Mouse (Mus musculus): ENCODE results near the gene Casp2. TPM values are rescaled to one million over a fixed set of nuclear protein-coding genes. Genes with fewer than 3 reads are reported as not detected.

Gene Casp2
- polyA plus RNA-seq (2015; fragmentation: Nextera tagmentation; extraction: Ambion mirVana): 72.7 and 74.5 TPM in 2 replicates

DNA sequence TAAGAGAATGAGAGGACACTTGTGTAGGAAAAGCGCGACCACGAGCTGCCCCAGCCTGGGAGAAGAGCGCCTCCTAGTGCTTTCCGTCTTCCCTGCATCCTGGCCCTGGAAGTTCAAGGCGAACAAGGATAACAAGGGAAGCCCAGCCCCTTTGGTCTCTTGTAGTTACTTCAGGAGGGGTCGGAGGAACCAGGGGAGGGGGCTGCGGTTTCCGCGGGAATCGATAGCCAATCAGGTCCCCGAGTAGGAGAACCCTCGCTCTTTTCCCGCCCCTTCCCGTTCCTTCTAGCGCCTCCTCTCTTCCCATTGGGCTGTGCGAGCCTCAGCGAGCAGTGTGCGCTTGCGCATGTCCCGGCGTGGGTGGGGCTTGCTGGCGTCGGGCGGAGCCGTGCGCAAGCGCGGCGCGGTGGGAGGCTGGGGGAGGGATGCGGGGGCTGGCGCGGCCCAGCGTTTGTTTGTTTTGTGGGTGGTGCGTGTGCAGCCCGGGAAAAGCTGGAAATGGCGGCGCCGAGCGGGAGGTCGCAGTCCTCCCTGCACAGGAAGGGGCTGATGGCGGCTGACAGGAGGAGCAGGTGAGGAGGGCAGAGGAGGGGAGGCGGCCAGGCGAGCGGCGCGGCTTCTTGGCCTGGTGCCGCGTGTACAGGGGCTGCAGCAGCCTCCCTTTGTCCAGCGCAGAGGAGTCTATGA is at the start of gene Casp2:
Casp2 (plus strand) TSS at position 360 of the 687 bp plus-strand sequence.
- peak; percentile 98 for DNase-seq (ENCODE audit: low spot score)

DNA sequence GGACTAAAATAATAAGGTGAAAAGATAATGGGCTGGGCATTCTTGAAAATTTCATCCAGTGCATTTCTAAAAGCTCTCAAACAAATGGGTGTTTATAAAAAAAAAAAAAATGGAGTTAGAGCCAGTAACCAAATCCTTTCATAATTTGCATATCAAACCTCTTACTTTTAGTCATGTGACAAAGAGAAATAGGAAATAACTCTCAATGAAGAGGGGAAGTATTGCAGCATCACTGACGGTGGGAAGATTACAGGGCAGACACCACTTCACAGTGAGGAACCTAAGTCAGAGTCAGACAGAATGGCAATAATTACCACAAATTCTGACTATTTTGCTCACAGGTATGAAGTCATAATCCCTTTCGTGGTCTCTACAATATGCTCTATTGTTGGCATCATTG is 49.8 kb upstream of the Casp2 start, which contains the start of gene Tas2r144:
Tas2r144 (plus strand) TSS at position 301 of the 400 bp plus-strand sequence.
- DNase-seq (ENCODE audit: low spot score): no peak

DNA sequence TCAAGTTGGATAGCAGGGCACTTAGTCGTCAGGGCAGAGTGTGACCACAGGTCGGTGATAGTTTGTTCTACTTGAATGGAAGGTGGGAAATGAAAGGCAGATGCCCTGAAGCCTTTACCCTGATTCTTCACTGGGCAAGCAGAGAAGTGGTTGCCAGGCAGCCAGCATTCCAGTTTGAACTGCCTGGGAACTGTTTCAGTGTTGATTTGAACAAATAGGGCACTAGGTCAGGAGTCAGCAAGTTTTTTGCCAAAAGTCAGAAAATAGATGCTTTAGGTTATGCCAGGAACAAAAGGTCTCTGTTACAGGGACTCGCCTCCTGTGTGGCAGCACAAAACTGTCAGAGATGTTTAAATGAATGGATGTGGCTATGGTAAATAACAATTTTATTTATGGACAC is 42.5 kb upstream of the Casp2 start:
- no peak for DNase-seq (ENCODE audit: low spot score)

GRCm38 (mm10) chr6:42225046-42225445 is 39.7 kb upstream of the Casp2 start:
- DNase-seq (ENCODE audit: low spot score): no peak

DNA sequence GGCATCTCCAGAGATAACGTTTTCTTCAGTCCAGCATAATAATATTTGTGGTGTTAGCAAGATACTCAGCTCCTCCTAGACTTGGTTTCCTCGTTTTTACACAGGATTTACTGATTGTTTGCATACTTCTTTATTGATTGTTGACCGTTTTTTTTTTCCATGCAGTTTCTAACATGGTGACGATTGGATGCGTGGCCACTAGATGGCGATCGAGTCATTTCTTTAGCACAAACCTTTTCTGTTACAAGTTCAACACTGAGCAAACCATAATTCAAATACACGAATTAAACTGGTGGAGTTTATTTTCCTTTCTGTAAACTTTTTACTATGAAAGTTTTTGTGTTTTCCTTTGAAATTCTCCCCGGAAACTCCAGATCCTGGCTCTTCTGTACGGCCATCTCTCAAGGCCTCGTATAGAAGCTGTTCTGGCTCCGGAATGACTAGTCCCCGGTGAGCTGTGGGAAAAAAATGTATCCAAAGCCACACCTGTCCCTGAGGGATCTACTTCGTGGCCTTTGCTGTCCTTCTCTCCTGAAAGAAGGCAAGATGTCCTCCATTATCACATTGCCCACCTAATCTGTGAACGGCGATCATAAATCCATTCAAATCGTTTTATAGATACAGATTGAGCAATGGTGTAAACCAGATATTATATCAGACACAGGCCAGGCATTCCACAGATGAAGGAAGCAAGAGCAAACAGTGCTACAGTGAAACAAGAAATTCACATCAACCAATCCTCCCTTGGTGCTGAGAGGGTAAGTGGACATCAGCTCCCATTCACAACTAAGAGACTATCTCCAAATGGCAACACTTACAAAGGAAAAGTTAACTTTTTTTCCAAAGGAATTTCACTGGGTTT is 37.3 kb upstream of the Casp2 start:
- DNase-seq (ENCODE audit: low spot score): peak; percentile 77

GRCm38 (mm10) chr6:42229610-42230009 is 35.2 kb upstream of the Casp2 start:
- DNase-seq (ENCODE audit: low spot score): no peak

GRCm38 (mm10) chr6:42231191-42231590 is 33.6 kb upstream of the Casp2 start:
- no peak for DNase-seq (ENCODE audit: low spot score)

GRCm38 (mm10) chr6:42237276-42237805 is 27.4 kb upstream of the Casp2 start:
- no peak for DNase-seq (ENCODE audit: low spot score)

DNA sequence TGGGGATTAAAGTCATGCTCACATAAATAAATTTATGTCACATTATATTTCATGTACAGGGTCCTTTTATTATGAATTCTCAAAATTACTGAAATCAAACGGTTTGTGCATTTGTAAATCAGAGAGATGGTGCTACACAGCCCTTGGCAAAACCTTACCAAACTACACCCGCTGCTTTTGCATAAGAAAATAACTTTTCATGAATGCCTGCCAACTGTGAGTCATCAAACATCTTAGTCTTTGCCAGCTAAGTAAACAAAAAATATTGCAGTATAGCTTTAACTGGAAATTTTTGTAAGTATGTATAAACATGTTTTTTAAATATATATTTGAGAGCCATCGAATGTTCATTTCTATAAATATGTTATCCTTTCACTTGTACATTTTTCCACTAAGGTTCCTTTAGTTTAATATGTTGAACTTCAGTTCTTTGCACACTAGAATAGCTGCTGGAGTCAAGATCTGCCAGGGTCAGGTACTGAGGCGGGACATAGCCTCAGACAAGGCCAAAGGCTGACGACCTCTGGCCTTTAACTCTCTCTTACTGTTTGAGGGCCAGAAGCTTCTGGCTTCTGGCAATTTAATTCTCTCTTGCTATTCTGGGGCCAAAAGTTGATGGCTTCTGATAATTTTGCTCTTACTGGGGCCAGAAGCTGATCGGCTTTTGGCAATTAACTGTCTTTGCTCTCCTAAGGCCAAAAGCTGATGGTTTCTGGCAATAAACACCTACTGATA is 23.3 kb upstream of the Casp2 start:
- no peak for DNase-seq (ENCODE audit: low spot score)

- peak; percentile 90 for DNase-seq (ENCODE audit: low spot score)
These were observed 19.0 kb upstream of the Casp2 start, which contains the start of gene Gstk1 for GRCm38 (mm10) chr6:42245711-42246353. Gene Gstk1 (plus strand): TSS chr6:42245935.

DNA sequence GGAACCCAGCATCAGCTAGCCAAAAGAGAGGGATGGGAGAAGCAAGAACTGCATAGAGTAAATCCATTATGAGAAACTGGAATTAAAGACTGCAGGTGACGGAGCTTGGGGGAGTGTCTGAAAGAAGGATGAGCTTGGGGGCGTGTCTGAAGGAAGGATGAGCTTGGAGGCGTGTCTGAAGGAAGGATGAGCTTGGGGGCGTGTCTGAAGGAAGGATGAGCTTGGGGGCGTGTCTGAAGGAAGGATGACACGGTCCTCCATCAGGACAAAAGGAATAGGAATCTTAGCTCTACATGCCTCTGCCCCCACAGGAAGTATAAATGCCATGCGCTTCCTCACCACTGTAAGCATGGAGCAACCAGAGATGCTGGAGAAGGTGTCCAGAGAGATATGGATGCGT is 17.6 kb upstream of the Casp2 start:
- no peak for DNase-seq (ENCODE audit: low spot score)

DNA sequence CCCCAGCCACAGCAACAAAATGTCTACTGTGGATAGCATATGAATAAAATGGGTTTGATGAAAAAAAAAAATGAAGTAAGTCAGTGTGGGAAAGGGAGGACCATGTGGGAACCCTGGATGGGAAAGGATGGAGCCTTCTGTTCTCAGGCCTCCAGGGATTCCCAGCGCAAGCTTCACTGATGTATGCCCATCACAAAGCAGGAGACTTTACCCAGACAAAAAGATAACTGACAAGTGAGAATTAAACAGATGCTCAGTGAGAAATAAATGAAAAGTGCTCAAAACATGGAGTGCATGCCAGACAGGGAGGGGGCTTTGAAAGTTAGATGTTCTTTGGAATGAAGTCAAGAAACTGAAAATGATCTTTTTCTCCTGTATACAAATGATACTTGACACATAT is 16.8 kb upstream of the Casp2 start:
- no peak for DNase-seq (ENCODE audit: low spot score)

DNA sequence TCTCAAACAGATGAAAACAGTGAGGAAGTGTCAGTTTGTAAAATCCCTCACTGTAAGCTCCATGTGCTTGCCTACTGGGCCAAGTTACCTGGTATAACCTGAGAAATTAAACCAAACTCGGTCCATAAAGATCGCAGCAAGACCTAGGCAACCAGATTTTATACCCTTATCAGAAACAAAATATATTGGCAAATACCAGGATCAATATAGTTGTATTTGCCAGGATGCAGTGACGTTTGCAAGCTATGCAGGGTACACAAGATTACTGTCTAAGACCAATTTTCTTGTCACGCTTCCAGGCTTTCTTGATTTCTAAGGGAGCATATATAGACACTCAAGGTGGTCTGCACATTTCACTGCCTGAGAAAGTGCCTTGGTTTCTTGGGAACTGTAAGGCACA is 13.0 kb upstream of the Casp2 start:
- DNase-seq (ENCODE audit: low spot score): no peak

- no peak for DNase-seq (ENCODE audit: low spot score)
These were observed 11.7 kb upstream of the Casp2 start for GRCm38 (mm10) chr6:42253103-42253502.

DNA sequence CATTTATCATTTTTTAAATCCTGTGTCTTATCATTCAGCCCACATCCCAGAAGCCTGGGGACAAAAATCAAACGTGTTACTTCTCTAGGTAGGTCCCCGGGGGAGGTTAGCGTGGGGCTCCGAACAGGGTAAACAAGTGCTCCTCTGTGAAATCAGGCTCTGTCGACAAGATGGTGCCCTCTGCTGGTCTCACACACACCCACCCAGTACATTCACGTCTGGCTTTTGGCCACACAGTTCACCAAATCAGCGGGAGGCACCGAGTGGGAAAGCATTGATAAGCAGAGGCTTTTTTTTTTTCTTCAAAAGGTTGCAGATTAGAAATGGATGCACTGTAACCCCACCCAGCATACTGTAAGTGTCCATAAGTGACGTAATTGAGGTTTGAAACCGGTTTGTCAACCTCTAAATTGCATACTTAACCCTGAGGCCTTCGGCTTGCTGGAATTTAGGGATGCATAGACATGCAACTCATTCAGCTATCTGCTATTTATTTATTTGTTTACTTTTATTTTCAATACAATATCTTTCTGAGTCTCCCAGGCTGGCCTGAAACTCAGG is 7.4 kb upstream of the Casp2 start:
- DNase-seq (ENCODE audit: low spot score): peak; percentile 76

DNA sequence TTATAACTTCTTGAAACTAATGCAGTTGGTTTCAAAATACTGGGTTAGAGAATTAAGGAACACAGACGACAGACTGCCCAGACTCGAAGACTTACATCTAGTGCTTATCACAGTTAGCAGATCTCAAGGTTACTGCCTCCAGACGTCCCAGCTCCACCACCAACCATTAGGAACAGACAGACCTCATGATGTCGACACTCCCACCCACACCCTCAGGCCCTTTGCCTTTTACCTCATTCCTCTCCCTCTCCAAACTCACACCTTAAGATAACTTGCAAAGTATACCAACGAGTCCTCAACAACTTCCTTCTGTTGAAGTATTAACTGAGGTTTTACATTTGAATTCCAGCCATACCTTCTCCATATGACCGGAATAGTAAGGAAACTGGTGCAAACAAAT is 4.4 kb upstream of the Casp2 start:
- no peak for DNase-seq (ENCODE audit: low spot score)

DNA sequence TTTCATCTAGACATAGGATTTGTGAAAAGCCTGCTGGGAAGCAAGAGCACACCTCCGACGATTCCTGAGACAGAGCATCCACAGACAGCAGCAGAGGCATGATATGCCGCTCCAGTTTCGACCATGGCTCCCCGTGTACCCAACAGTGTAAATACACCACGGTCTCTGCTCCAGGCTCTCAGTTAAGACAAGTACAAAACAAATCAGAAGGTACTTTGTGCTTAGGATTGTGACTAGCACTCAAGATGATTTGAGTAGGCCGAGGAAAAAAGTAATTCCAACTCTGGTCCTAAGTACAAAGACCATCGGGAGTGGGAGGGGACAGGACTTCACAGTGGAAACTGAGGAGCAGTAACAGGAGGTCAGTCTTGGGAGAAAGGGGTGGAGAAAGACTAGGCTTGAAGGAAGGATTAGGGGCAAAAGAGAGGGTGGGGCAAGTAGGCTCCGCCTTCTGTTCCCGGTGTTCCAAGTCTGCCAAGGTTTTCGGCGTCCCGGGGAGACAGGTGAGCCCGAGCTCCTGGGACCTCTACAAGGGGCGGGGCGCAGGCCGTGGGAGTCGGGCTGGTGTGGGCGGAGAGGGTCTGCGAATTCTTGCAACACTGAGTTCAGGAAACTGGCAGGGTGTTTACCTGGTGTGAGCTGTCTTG is 3.1 kb upstream of the Casp2 start, which contains the start of gene Tmem139:
Tmem139 (plus strand) TSS at position 447 of the 647 bp plus-strand sequence.
- DNase-seq (ENCODE audit: low spot score): no peak

DNA sequence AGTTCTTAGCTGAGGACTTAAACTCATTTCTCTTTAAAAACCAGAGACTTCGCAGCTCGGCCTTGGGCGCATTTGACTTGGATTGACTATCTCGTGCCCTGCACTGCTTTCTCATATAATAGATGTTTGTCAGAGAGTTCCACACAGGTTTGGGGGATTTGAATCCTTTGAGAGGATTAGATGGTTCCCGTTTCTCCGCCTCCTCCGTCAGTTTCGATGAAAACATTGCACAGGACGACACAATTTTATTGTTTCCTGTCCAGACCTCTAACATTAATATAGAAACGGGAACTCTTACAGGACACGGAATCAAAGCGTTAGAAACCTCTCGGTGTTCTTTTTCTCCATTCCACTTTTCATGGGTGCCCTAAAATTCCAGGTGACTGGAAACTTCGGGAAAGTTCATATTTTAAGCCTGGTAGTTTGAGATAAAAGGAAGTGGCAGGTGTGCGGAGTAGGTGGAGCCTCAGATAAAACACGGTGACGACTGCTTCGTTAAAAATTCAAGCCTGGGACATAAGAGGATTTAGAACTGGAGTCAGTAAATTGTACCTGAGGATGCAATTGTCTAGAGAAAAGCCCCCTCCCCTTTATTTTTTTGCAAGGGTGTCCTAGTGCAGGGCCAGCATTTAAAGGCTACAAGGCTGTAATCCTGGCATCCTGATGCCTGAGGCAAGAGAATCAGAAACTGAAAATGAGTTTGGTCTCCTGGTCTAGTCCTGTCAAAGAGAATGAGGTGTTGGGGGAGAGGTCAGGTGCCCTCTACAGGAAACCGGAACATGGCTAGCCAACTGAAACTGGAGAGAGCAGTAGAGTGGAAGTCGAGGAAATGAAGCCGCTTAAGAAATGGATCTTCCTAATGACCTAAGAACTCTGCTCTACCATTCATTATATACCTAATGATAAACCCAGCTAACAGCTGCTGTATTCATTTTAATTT is 876 bp downstream of the Casp2 start:
- peak; percentile 38 for DNase-seq (ENCODE audit: low spot score)

GRCm38 (mm10) chr6:42270817-42271216 is 6.0 kb downstream of the Casp2 start:
- no peak for DNase-seq (ENCODE audit: low spot score)
